Mouse (Mus musculus): ENCODE results near the gene Gpsm1.

The Gpsm1 gene

GRCm38 (mm10) chr2:26312812-26313211 is 2.5 kb upstream of the Gpsm1 start:
- no peak for DNase-seq (ENCODE audit: low read depth, low spot score)

- DNase-seq (ENCODE audit: low read depth, low spot score) = no peak
These were observed 1.9 kb upstream of the Gpsm1 start for GRCm38 (mm10) chr2:26313394-26313793.

GRCm38 (mm10) chr2:26314281-26315071 is 839 bp upstream of the Gpsm1 start:
- no peak for DNase-seq (ENCODE audit: low read depth, low spot score)

- no peak for DNase-seq (ENCODE audit: low read depth, low spot score)
These were observed 603 bp downstream of the Gpsm1 start for GRCm38 (mm10) chr2:26315925-26316311.

- DNase-seq (ENCODE audit: low read depth, low spot score) = no peak
These were observed 1.4 kb downstream of the Gpsm1 start for GRCm38 (mm10) chr2:26316576-26317246.

GRCm38 (mm10) chr2:26317371-26317770 is 2.1 kb downstream of the Gpsm1 start:
- no peak for DNase-seq (ENCODE audit: low read depth, low spot score)

- no peak for DNase-seq (ENCODE audit: low read depth, low spot score)
These were observed 2.8 kb downstream of the Gpsm1 start for GRCm38 (mm10) chr2:26317991-26318672.

GRCm38 (mm10) chr2:26319109-26319508 is 3.8 kb downstream of the Gpsm1 start:
- DNase-seq (ENCODE audit: low read depth, low spot score) = no peak

GRCm38 (mm10) chr2:26319519-26320244 is 4.4 kb downstream of the Gpsm1 start:
- DNase-seq (ENCODE audit: low read depth, low spot score) = no peak

GRCm38 (mm10) chr2:26320245-26321185 is 5.2 kb downstream of the Gpsm1 start:
- DNase-seq (ENCODE audit: low read depth, low spot score) = no peak

- no peak for DNase-seq (ENCODE audit: low read depth, low spot score)
These were observed 8.4 kb downstream of the Gpsm1 start for GRCm38 (mm10) chr2:26323589-26324325.

GRCm38 (mm10) chr2:26324917-26325316 is 9.6 kb downstream of the Gpsm1 start:
- DNase-seq (ENCODE audit: low read depth, low spot score) = no peak

- peak; percentile 33 for DNase-seq (ENCODE audit: low read depth, low spot score)
These were observed 10.3 kb downstream of the Gpsm1 start for GRCm38 (mm10) chr2:26325386-26326181.

- DNase-seq (ENCODE audit: low read depth, low spot score) = no peak
These were observed 12.5 kb downstream of the Gpsm1 start for GRCm38 (mm10) chr2:26327852-26328251.

GRCm38 (mm10) chr2:26329402-26329801 is 14.1 kb downstream of the Gpsm1 start:
- no peak for DNase-seq (ENCODE audit: low read depth, low spot score)

- DNase-seq (ENCODE audit: low read depth, low spot score) = no peak
These were observed 14.7 kb downstream of the Gpsm1 start for GRCm38 (mm10) chr2:26330056-26330468.

- no peak for DNase-seq (ENCODE audit: low read depth, low spot score)
These were observed 15.4 kb downstream of the Gpsm1 start for GRCm38 (mm10) chr2:26330702-26331101.

GRCm38 (mm10) chr2:26338302-26339203 is 23.2 kb downstream of the Gpsm1 start:
- DNase-seq (ENCODE audit: low read depth, low spot score) = no peak

All from c-Kit-negative CD71-positive TER-119-positive erythroid progenitor cells, embryonic 14.5 days (primary cell).